Mouse (Mus musculus): Measurements from ENCODE around the gene Ermn. TPM values are rescaled to one million over a fixed set of nuclear protein-coding genes. Genes with fewer than 3 reads are reported as not detected.

Ermn gene
- polyA plus RNA-seq, 1 experiment from 2014 or later, result 0.42 TPM

DNA sequence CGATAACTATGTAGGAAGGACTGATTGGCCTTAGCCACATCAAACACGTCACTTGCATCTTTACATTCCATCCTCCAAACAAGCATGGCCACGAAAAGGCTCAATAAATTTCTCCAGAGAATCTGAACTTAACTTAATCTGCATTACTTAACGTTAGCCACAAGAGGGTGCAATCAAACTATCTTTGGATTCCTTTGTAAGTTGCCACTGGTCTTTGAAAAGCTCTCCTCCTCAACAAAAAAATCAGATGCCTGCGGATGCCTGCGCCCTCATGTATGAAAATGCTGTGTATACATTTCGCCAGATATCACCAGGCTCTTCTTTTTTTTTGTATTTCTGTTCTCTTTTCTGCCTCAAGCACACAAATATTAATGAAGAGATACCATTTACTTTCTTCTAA, 23.3 kb downstream of the Ermn start:
- no peak overlapping the region for H3K4me2 ChIP-seq (replicated peaks; ENCODE audit: low read depth, low read length)
- ATAC-seq (ENCODE audit: low FRiP score), result no peak
- H3K4me1 ChIP-seq (replicated peaks; ENCODE audit: control insufficient read depth, insufficient read depth, low read length), result no peaks in the 10 kb centered on the region
- no peak overlapping the region for H3K4me3 ChIP-seq (ENCODE audit: low read depth, low read length)
- no peak overlapping the region for H3K27ac ChIP-seq (ENCODE audit: low read depth, low read length)
- no peak overlapping the region for H3K9ac ChIP-seq (ENCODE audit: low read depth, low read length)
- peak; percentile 74 for DNase-seq (ENCODE audit: low spot score)
- H3K27me3 ChIP-seq (ENCODE audit: control insufficient read depth, insufficient read depth, low read length), result no peaks in the 10 kb centered on the region
- no peaks in the 10 kb centered on the region for H3K36me3 ChIP-seq (ENCODE audit: control insufficient read depth, insufficient read depth, low read length)
- H3K9me3 ChIP-seq (ENCODE audit: control insufficient read depth, low read length), result no peaks in the 10 kb centered on the region
- WGBS, result 39% methylated on average over 7 of the region's 7 CpGs

DNA sequence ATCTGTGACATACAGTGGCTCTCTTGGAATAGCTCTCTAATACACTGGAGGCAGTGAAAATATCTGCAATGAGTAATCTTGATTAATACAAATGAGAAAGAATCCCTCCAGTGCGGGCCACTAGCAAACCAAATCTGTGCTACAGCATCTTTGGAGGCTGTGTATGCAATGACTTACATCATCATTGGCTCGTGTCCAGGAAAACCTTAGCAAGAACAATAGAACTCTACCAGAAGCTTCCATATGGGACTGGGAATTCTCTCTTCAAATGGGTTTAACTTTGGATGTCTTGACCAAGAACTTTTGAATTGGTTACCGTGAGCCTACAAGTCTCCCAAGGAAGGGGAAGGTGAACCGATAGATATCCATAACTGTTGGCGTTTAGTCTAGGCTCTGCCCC, 25.9 kb downstream of the Ermn start:
- no peak overlapping the region for H3K4me3 ChIP-seq (ENCODE audit: low read depth, low read length)
- H3K9ac ChIP-seq (ENCODE audit: low read depth, low read length), result no peak overlapping the region
- no peaks in the 10 kb centered on the region for H3K27me3 ChIP-seq (ENCODE audit: control insufficient read depth, insufficient read depth, low read length)
- H3K4me2 ChIP-seq (replicated peaks; ENCODE audit: low read depth, low read length), result no peak overlapping the region
- no peaks in the 10 kb centered on the region for H3K9me3 ChIP-seq (ENCODE audit: control insufficient read depth, low read length)
- H3K4me1 ChIP-seq (replicated peaks; ENCODE audit: control insufficient read depth, insufficient read depth, low read length), result no peaks in the 10 kb centered on the region
- no peak overlapping the region for H3K27ac ChIP-seq (ENCODE audit: low read depth, low read length)
- no peaks in the 10 kb centered on the region for H3K36me3 ChIP-seq (ENCODE audit: control insufficient read depth, insufficient read depth, low read length)
- DNase-seq (ENCODE audit: low spot score) (no peak), ATAC-seq (ENCODE audit: low FRiP score) (no peak)
- WGBS, result 86% methylated on average over 5 of the region's 5 CpGs

DNA sequence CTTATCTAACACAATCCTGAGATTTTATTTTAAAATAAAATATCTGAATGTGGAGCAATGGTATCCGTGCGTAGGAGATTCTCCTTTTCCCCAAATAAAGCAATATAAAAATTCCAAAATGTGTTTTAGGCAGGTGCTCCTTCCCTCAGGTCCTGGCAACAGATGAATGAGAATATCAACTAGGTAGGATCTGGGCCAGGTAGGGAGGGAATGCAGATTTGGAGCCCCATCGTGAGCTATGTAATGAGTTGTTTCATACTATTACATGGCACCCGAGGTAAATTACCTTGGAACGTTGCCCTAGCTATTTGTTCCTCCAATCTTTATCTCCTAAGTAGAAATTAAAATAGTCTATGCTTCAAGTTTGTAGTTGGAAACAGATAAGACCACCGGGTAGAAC, 29.1 kb downstream of the Ermn start:
- no peak overlapping the region for H3K27ac ChIP-seq (ENCODE audit: low read depth, low read length)
- no peaks in the 10 kb centered on the region for H3K9me3 ChIP-seq (ENCODE audit: control insufficient read depth, low read length)
- DNase-seq (ENCODE audit: low spot score) (no peak), ATAC-seq (ENCODE audit: low FRiP score) (no peak)
- 89% methylated on average over 6 of the region's 6 CpGs for WGBS
- H3K4me2 ChIP-seq (replicated peaks; ENCODE audit: low read depth, low read length), result no peak overlapping the region
- no peaks in the 10 kb centered on the region for H3K36me3 ChIP-seq (ENCODE audit: control insufficient read depth, insufficient read depth, low read length)
- no peak overlapping the region for H3K9ac ChIP-seq (ENCODE audit: low read depth, low read length)
- H3K4me1 ChIP-seq (replicated peaks; ENCODE audit: control insufficient read depth, insufficient read depth, low read length), result no peaks in the 10 kb centered on the region
- no peaks in the 10 kb centered on the region for H3K27me3 ChIP-seq (ENCODE audit: control insufficient read depth, insufficient read depth, low read length)
- no peak overlapping the region for H3K4me3 ChIP-seq (ENCODE audit: low read depth, low read length)

DNA sequence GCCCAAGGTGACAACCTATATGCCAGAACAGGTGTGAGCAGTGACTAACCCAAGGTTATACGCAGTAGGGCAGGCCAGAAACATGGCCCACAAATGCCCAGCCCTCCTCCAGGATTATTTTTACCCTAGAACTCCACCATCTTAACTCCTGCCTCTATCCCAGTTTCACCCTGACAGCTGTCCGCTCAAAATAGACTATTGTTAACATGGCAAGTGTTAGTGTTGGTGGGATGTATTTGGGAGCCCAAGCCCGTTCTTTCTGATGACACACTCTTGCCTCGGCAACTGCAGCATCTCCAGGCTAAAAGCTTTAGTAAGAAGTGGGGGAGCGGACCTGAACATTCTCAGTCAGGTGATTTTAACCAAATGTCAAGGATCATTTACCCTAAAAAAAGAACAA, 45.6 kb downstream of the Ermn start:
- Histone ChIP-seq H3K4me3 (ENCODE audit: low read depth, low read length) (no peak overlapping the region), H3K4me1 (replicated peaks; ENCODE audit: control insufficient read depth, insufficient read depth, low read length) (no peaks in the 10 kb centered on the region), H3K27ac (ENCODE audit: low read depth, low read length) (no peak overlapping the region), H3K27me3 (ENCODE audit: control insufficient read depth, insufficient read depth, low read length) (no peaks in the 10 kb centered on the region), H3K4me2 (replicated peaks; ENCODE audit: low read depth, low read length) (no peak overlapping the region), H3K9me3 (ENCODE audit: control insufficient read depth, low read length) (no peaks in the 10 kb centered on the region), H3K9ac (ENCODE audit: low read depth, low read length) (no peak overlapping the region), H3K36me3 (ENCODE audit: control insufficient read depth, insufficient read depth, low read length) (no peaks in the 10 kb centered on the region)
- DNase-seq (ENCODE audit: low spot score) (no peak), ATAC-seq (ENCODE audit: low FRiP score) (no peak)
- 93% methylated on average over 5 of the region's 5 CpGs for WGBS

DNA sequence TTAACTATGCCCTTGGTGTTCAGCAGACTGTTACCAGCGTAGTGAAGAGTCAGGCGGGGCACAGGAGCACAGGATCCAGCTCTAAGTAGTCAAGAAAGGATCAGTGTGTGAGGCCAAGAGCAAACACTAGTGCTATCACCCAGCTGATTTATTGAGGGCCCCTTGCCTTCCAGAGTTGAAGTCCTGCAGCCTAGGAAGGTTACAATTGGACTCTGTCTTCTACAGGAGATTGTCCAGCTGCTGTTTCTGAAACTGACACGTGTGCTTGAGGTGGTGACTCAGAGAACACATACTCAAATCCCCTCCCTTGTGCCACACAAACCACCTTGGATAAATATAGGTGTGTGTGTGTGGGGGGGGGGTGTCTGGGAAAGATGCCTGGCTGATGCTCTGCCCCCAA, 51.2 kb downstream of the Ermn start:
- WGBS, result 83% methylated on average over 3 of the region's 3 CpGs
- Histone ChIP-seq H3K9me3 (ENCODE audit: control insufficient read depth, low read length) (no peaks in the 10 kb centered on the region), H3K4me2 (replicated peaks; ENCODE audit: low read depth, low read length) (no peak overlapping the region), H3K4me1 (replicated peaks; ENCODE audit: control insufficient read depth, insufficient read depth, low read length) (no peaks in the 10 kb centered on the region), H3K4me3 (ENCODE audit: low read depth, low read length) (no peak overlapping the region), H3K27me3 (ENCODE audit: control insufficient read depth, insufficient read depth, low read length) (no peaks in the 10 kb centered on the region), H3K36me3 (ENCODE audit: control insufficient read depth, insufficient read depth, low read length) (no peaks in the 10 kb centered on the region), H3K27ac (ENCODE audit: low read depth, low read length) (no peak overlapping the region), H3K9ac (ENCODE audit: low read depth, low read length) (no peak overlapping the region)
- DNase-seq (ENCODE audit: low spot score) (no peak), ATAC-seq (ENCODE audit: low FRiP score) (no peak)

DNA sequence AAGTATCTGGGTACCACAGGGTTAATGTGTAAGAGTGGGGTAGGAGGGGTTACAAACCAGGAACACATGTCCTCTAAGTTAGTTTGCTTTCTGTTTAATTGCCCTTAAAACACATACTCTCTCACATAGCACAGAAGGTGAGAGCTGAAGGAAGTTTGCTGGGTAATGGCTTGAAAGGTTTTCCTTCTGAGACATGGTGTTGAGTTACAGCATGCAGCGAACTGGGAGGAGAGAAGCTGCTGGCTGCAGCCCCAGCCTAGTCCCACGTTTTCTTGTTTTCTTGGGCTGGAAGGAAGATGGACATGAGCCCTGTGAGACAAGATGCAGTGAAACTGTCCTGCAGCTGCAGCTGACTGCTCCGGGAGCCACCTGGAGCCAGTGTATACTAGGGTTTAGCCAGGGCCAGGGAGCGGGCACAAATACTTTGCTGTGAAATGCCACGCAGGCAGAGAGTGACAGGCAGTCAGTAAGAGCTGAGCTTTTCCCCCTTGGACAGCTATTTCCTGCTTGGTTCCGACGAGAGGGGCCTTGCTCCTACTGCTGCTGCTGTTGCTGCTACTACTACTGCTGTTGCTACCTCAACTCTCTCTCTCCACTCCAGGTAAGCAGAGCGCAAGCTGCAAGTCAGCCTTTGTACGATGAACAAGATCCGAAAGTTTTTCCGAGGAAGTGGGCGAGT, 54.8 kb downstream of the Ermn start, which contains the start of gene Galnt5:
Galnt5 (plus strand) TSS at position 133 of the 679 bp plus-strand sequence.
- H3K4me1 ChIP-seq (replicated peaks; ENCODE audit: control insufficient read depth, insufficient read depth, low read length), result no peaks in the 10 kb centered on the region
- no peak within 1 kb of the TSS for H3K4me3 ChIP-seq (ENCODE audit: low read depth, low read length)
- no peaks in the 10 kb centered on the region for H3K9me3 ChIP-seq (ENCODE audit: control insufficient read depth, low read length)
- peak; percentile 6 for DNase-seq (ENCODE audit: low spot score)
- no peak for ATAC-seq (ENCODE audit: low FRiP score)
- H3K27me3 ChIP-seq (ENCODE audit: control insufficient read depth, insufficient read depth, low read length), result no peaks in the 10 kb centered on the region
- 56% methylated on average over 12 of the region's 12 CpGs for WGBS
- no peak within 1 kb of the TSS for H3K4me2 ChIP-seq (replicated peaks; ENCODE audit: low read depth, low read length)
- no peak within 1 kb of the TSS for H3K27ac ChIP-seq (ENCODE audit: low read depth, low read length)
- H3K9ac ChIP-seq (ENCODE audit: low read depth, low read length), result no peak within 1 kb of the TSS
- H3K36me3 ChIP-seq (ENCODE audit: control insufficient read depth, insufficient read depth, low read length), result no peaks in the 10 kb centered on the region

Other genes with a start within 250 kb of the Ermn start
- gene Galnt5, start 55.0 kb downstream of the Ermn start, polyA plus RNA-seq (2014; fragmentation: Nextera tagmentation; extraction: Ambion mirVana), result 0.74 and 0.84 TPM in 2 replicates
- gene Cytip, start 142.7 kb upstream of the Ermn start, polyA plus RNA-seq (2014; fragmentation: Nextera tagmentation; extraction: Ambion mirVana), result 0.11 and 0.20 TPM in 2 replicates